Mouse (Mus musculus) midbrain, embryonic 14.5 days (tissue): ENCODE results near the gene Rbm15. TPM values are rescaled to one million over a fixed set of nuclear protein-coding genes. Genes with fewer than 3 reads are reported as not detected.

Experiments
- ATAC-seq: fragments of 200-750 bp; cut with Nextera tagmentation; 2 replicates; pipeline ENCODE4 v1.8.0; 2017; ENCODE audit warnings: moderate number of reproducible peaks, moderate library complexity; ENCODE audit not compliant: low FRiP score, low TSS enrichment
- DNase-seq: peaks from one replicate; pipeline ENCODE4 v3.0.0-alpha.2; 2015
- H3K27ac ChIP-seq: fragments of 300-500 bp; sonication (generic); replicated peaks from 2 replicates; pipeline ENCODE4 v1.5.1; 2014; ENCODE audit warnings: mild to moderate bottlenecking, low read depth, low read length, moderate library complexity
- H3K27me3 ChIP-seq: fragments of 300-500 bp; sonication (generic); 2 replicates; pipeline ENCODE4 v1.6.1; 2014; ENCODE audit warnings: low read length, control low read depth, mixed read lengths; ENCODE audit not compliant: control insufficient read depth, insufficient read depth
- H3K36me3 ChIP-seq: fragments of 300-500 bp; sonication (generic); 2 replicates; pipeline ENCODE4 v1.6.1; 2014; ENCODE audit warnings: low read length, control low read depth; ENCODE audit not compliant: control insufficient read depth, insufficient read depth
- H3K4me1 ChIP-seq: fragments of 300-500 bp; sonication (generic); 2 replicates; pipeline ENCODE4 v1.6.1; 2014; ENCODE audit warnings: mild to moderate bottlenecking, antibody characterized with exemption, low read length, control low read depth; ENCODE audit not compliant: control insufficient read depth, insufficient read depth
- H3K4me2 ChIP-seq: fragments of 300-500 bp; sonication (generic); 2 replicates; pipeline ENCODE4 v1.6.1; 2014; ENCODE audit warnings: mild to moderate bottlenecking, low read length, moderate library complexity
- H3K4me3 ChIP-seq: fragments of 300-500 bp; sonication (generic); replicated peaks from 2 replicates; pipeline ENCODE4 v1.5.1; 2014; ENCODE audit warnings: low read depth, low read length
- H3K9ac ChIP-seq: fragments of 300-500 bp; sonication (generic); replicated peaks from 2 replicates; pipeline ENCODE4 v1.6.1; 2014; ENCODE audit warnings: mild to moderate bottlenecking, low read length, moderate library complexity
- H3K9me3 ChIP-seq: fragments of 300-500 bp; sonication (generic); 2 replicates; pipeline ENCODE4 v1.6.1; 2016; ENCODE audit warnings: low read length, control low read depth, mixed read lengths; ENCODE audit not compliant: control insufficient read depth
- WGBS: fragments of 180-500 bp; shearing (Covaris S2); extraction: QIAGEN DNeasy Blood & Tissue Kit; methylation state at CpG from one replicate; pipeline ENCODE4 v1.1.7; 2014; 5-methylcytosine and 5-hydroxymethylcytosine counted together
- polyA plus RNA-seq: library from polyadenylated mRNA; unstranded; fragments of >200 nt; fragmentation: Nextera tagmentation; extraction: Ambion mirVana; gene quantifications from 2 replicates; pipeline ENCODE4 v1.2.1, GENCODE M21; 2014

Rbm15 gene
- polyA plus RNA-seq, 1 experiment from 2014 or later, result 9.1 TPM

DNA sequence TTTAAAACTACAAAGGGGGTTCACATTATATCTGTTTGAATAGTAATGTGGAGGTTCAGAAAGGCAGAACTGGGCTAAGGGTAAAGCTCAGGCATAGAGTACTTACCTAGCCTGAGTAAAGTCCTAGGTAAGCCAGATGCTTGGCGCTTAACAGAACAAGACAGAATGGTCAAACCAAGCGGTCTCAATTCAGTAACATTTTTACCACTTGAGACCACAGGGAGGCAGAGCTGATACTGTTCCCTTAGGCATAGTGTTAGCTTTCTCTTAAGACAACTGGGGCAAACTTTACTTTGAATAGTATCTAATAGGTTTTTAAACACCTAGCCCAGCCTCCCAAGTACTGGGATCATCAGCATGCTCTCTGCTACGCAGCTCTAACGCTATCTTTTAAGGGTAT is 57.5 kb downstream of the Rbm15 start:
- peaks cover 11% of the 10 kb centered on the region; the same call in 1 of the 2 replicates for H3K4me1 ChIP-seq
- H3K27me3 ChIP-seq, result no peaks in the 10 kb centered on the region
- H3K36me3 ChIP-seq, result no peaks in the 10 kb centered on the region
- ATAC-seq (no peak), DNase-seq (no peak)
- no peak overlapping the region for H3K27ac ChIP-seq
- no peak overlapping the region for H3K4me2 ChIP-seq
- H3K9ac ChIP-seq, result no peak overlapping the region
- H3K9me3 ChIP-seq, result no peaks in the 10 kb centered on the region
- 61% methylated on average over 4 of the region's 4 CpGs for WGBS
- H3K4me3 ChIP-seq, result no peak overlapping the region

Other genes starting within 250 kb of the Rbm15 start
- 1.5 and 2.0 TPM in 2 replicates for gene Kcna2, start 232.5 kb downstream of the Rbm15 start, polyA plus RNA-seq
- not detected in 2 replicates for gene Kcna10, start 150.6 kb downstream of the Rbm15 start, polyA plus RNA-seq
- 0.17 TPM in 1 of 2 replicates, not detected in the other for gene Cym, start 111.9 kb downstream of the Rbm15 start, polyA plus RNA-seq
- not detected in 2 replicates for gene A630076J17Rik, start 103.1 kb downstream of the Rbm15 start, polyA plus RNA-seq
- 0.12 and 0.16 TPM in 2 replicates for gene Prok1, start 94.0 kb downstream of the Rbm15 start, polyA plus RNA-seq
- gene Lamtor5, start 54.8 kb downstream of the Rbm15 start, polyA plus RNA-seq, result 190 and 210 TPM in 2 replicates
- 1.6 and 2.3 TPM in 2 replicates for gene Slc16a4, start 42.4 kb downstream of the Rbm15 start, polyA plus RNA-seq
- 6.2 and 8.3 TPM in 2 replicates for gene Kcnc4, start 125.9 kb upstream of the Rbm15 start, polyA plus RNA-seq
- gene Slc6a17, start 184.3 kb upstream of the Rbm15 start, polyA plus RNA-seq, result 12.3 and 20.4 TPM in 2 replicates
- gene Ubl4b, start 221.4 kb upstream of the Rbm15 start, polyA plus RNA-seq, result not detected in 2 replicates